Mouse (Mus musculus) midbrain, embryonic 13.5 days (tissue): ENCODE results near the gene Mgrn1. TPM values are rescaled to one million over a fixed set of nuclear protein-coding genes. Genes with fewer than 3 reads are reported as not detected.

Experiments
- ATAC-seq: fragments of 200-750 bp; cut with Nextera tagmentation; 2 replicates; pipeline ENCODE4 v1.8.0; 2017; ENCODE audit warnings: mild to moderate bottlenecking, moderate TSS enrichment, moderate library complexity
- H3K27ac ChIP-seq: fragments of 300-500 bp; sonication (generic); 2 replicates; pipeline ENCODE4 v1.5.1; 2015; ENCODE audit warnings: inconsistent platforms, mild to moderate bottlenecking, moderate library complexity
- H3K27me3 ChIP-seq: fragments of 300-500 bp; sonication (generic); 2 replicates; pipeline ENCODE4 v1.6.1; 2015; ENCODE audit warnings: mild to moderate bottlenecking, inconsistent platforms
- H3K36me3 ChIP-seq: fragments of 300-500 bp; sonication (generic); 2 replicates; pipeline ENCODE4 v1.6.1; 2015; ENCODE audit warnings: mild to moderate bottlenecking, inconsistent platforms
- H3K4me1 ChIP-seq: fragments of 300-500 bp; sonication (generic); replicated peaks from 2 replicates; pipeline ENCODE4 v1.6.1; 2015; ENCODE audit warnings: inconsistent platforms
- H3K4me2 ChIP-seq: fragments of 300-500 bp; sonication (generic); replicated peaks from 2 replicates; pipeline ENCODE4 v1.6.1; 2015; ENCODE audit warnings: moderate library complexity, mild to moderate bottlenecking, inconsistent platforms
- H3K4me3 ChIP-seq: fragments of 300-500 bp; sonication (generic); replicated peaks from 2 replicates; pipeline ENCODE4 v1.5.1; 2015; ENCODE audit warnings: mild to moderate bottlenecking, inconsistent platforms
- H3K9ac ChIP-seq: fragments of 300-500 bp; sonication (generic); replicated peaks from 2 replicates; pipeline ENCODE4 v1.6.1; 2015; ENCODE audit warnings: mild to moderate bottlenecking, inconsistent platforms
- H3K9me3 ChIP-seq: fragments of 300-500 bp; sonication (generic); 2 replicates; pipeline ENCODE4 v1.6.1; 2016; ENCODE audit warnings: mild to moderate bottlenecking, inconsistent platforms
- WGBS: fragments of 180-500 bp; shearing (Covaris S2); methylation state at CpG from one replicate; pipeline ENCODE4 v1.1.7; 2015; 5-methylcytosine and 5-hydroxymethylcytosine counted together
- polyA plus RNA-seq: library from polyadenylated mRNA; unstranded; fragments of >200 nt; fragmentation: Nextera tagmentation; extraction: Ambion mirVana; gene quantifications from 2 replicates; pipeline ENCODE4 v1.2.1, GENCODE M21; 2015

Mgrn1 gene
- polyA plus RNA-seq, 1 experiment from 2014 or later: 101 TPM

DNA sequence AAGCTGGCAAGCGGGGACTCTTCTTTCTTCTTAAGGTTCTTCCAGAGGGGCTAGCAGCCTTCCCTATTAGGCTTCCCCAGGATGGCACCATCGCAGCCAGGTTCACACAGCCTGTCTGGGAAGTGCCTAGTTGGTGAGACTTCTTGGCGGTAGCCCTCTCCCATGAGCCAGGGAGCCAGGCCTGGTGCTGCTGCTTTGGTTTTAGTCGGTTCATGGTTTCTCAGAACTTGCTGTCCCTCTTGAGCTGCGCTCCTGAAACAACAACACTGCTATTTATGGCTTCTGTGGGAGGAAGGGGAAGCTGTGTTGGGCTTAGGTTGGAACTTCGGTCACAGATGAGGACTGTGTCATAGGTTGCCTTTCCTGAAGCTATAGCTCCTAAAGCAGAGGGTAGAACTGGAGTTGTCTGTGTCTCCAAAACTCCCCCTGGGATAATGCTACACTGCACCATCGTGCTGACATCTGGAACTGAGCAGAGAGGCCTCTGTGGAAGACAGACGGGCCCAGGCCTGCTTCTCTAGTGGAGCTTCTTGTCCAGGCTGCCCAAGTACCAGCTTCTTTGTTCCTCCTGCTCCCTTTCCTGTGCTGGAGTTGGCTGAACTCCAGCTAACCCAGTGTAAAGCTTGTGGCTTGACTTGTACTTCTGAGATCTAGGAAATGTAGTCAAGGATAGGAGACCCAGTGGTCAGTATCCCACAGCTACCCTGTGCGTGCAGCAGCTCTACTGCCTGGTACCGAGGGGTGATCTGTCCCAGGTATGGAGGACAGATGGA is 50.1 kb downstream of the Mgrn1 start:
- H3K9ac ChIP-seq: no peak overlapping the region
- H3K36me3 ChIP-seq: peaks cover 76% of the 10 kb centered on the region
- 90% methylated on average over 10 of the region's 10 CpGs for WGBS
- peaks cover 19% of the 10 kb centered on the region for H3K4me1 ChIP-seq
- no peak for ATAC-seq
- H3K4me3 ChIP-seq: no peak overlapping the region
- H3K4me2 ChIP-seq: no peak overlapping the region
- H3K9me3 ChIP-seq: no peaks in the 10 kb centered on the region
- H3K27ac ChIP-seq: 0 out of 2 replicates have a peak overlapping the region, but pooled peaks have one; percentile 4
- H3K27me3 ChIP-seq: no peaks in the 10 kb centered on the region

DNA sequence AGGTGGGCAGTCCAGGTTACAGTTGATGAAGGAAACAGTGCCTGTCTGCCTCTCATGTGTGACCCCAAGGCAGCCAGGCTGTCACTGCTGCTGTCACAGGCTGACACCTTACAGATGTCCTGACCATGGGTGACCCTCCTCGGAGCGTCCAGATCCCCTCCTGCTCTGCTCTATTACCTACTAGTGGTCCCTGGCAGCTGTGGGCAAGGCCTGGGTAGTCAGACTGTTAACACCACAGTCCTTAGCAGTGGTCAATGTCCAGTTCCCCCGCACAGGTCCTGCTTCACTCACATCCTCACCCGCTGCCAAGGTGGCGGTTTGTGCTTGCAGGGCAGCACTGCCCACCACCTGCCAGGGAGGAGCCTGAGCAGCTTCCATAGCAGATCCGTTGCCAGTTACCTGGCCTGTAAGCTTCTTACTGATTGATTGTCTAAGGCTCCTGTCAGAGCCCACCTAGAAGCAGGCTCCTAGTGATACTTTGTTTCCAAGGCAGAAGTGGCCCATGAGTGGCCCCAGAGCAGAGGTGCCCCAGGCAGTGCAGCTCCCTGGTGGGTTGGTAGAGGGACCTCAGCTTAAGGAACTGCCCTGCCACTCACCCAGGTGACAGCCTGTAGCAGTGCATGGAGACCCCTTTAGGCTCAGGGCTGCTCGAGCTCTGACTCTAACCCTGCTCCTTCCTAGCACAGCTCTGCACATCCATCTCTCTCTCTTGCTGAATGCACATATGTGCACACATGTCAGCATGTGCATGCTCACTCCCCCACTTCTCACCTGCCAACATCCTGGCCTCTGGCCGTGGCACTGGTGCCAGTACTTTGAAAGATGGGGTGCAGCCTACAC is 51.5 kb downstream of the Mgrn1 start:
- Histone ChIP-seq H3K27ac (no peak overlapping the region), H3K4me2 (no peak overlapping the region), H3K36me3 (peaks cover 76% of the 10 kb centered on the region), H3K9ac (0 out of 2 replicates have a peak overlapping the region, but pooled peaks have one; percentile 19), H3K9me3 (no peaks in the 10 kb centered on the region), H3K4me3 (no peak overlapping the region), H3K4me1 (peaks cover 19% of the 10 kb centered on the region), H3K27me3 (no peaks in the 10 kb centered on the region)
- ATAC-seq: no peak
- 93% methylated on average over 8 of the region's 8 CpGs for WGBS

DNA sequence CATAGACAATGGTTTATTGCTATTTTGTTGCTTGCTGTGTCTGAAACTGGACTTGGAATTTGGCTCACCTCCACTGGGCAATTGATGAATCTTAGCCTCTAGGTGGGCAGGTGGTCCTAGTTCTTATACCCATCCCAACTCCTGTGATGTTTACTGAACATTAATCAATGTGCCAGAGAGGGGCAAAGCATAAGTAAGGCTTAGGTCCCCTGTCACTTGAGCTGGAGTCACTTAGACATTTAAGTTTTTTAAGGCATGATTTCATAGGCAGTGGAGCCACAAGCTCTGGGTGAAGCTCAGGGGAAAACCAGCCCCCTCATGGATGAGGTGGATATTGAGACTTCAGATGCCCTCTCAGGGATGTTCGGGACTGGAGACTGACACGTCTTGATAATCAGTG is 52.4 kb downstream of the Mgrn1 start, which contains the start of gene Nudt16l1:
Gene Nudt16l1, plus strand, starts transcription at position 301 of the 400 bp plus-strand sequence.
- WGBS: 2% methylated on average over 2 of the region's 2 CpGs
- Histone ChIP-seq H3K36me3 (peaks cover 76% of the 10 kb centered on the region), H3K4me2 (peak within 1 kb of the TSS; percentile 98), H3K4me3 (peak within 1 kb of the TSS; percentile 84), H3K9me3 (no peaks in the 10 kb centered on the region), H3K4me1 (peaks cover 19% of the 10 kb centered on the region), H3K27ac (peak within 1 kb of the TSS; percentile 88), H3K27me3 (no peaks in the 10 kb centered on the region), H3K9ac (peak within 1 kb of the TSS; percentile 96)
- peak; percentile 12; the same call in 1 of the 2 replicates for ATAC-seq

DNA sequence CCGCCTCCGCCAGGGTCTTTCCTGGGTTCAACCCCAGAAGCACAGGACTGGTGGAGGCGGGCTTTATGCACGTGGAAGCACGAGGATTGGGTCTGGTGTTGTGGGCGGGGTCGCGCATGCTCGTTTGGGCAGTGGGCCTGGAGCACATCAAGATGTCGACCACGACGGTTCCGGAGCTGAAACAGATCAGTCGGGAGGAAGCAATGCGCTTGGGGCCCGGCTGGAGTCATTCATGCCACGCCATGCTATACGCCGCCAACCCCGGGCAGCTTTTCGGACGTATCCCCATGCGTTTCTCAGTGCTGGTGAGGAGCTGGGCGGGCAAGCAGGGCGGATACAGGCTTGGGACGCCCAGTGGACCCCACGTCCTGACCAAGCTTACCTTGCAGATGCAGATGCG is 52.9 kb downstream of the Mgrn1 start:
- H3K4me1 ChIP-seq: peaks cover 19% of the 10 kb centered on the region
- under 1% methylated on average over 28 of the region's 28 CpGs for WGBS
- H3K27ac ChIP-seq: peak overlapping the region; percentile 88
- peak; percentile 97 for ATAC-seq
- peak overlapping the region; percentile 98 for H3K4me2 ChIP-seq
- H3K9ac ChIP-seq: peak overlapping the region; percentile 96
- H3K36me3 ChIP-seq: peaks cover 76% of the 10 kb centered on the region
- no peaks in the 10 kb centered on the region for H3K27me3 ChIP-seq
- no peaks in the 10 kb centered on the region for H3K9me3 ChIP-seq
- H3K4me3 ChIP-seq: peak overlapping the region; percentile 84

DNA sequence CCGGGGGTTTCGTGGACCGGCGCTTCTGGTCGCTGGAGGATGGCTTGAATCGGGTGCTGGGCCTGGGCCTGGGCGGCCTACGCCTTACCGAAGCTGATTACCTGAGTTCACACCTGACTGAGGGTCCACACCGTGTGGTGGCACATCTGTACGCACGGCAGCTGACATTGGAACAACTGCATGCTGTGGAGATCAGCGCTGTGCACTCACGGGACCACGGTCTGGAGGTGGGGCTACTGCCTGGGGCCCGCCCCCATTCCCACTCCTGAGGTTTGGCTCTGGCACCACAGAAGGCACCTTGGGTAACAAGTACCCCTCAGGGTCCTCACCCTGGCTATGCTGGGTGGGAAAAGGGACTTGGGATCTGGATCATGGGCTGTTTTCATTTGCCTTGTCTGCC is 53.4 kb downstream of the Mgrn1 start:
- ATAC-seq: peak; percentile 57
- Histone ChIP-seq H3K27ac (peak overlapping the region; percentile 88), H3K4me2 (peak overlapping the region; percentile 98), H3K4me1 (peaks cover 19% of the 10 kb centered on the region), H3K9ac (peak overlapping the region; percentile 96), H3K27me3 (no peaks in the 10 kb centered on the region), H3K4me3 (peak overlapping the region; percentile 84), H3K9me3 (no peaks in the 10 kb centered on the region), H3K36me3 (peaks cover 75% of the 10 kb centered on the region)
- 2% methylated on average over 16 of the region's 16 CpGs for WGBS

DNA sequence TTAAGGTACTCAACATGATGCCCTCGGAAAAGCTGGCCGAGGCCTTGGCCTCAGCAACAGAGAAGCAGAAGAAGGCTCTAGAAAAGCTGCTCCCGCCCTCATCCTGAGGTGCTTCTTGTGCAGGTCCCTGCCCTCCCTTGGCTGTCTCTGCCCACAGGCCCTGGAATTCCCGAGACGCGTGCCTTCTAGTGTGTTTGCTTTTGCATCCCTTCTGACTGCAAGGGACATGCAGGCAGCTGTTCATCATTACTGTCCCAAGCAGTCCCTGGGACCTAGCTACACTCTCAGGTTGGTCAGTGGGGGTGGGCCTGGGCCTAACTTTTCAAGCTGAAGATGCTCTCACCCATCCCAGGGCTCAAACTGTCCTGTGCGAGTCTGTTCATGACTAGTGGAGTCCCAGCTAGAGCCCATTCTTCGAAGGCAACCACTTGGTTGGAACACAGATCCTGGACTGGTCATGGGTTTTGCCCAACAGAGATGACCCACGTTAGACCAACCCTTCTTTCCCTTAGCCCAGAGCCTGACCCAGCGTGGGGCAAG is 54.3 kb downstream of the Mgrn1 start:
- peak overlapping the region; percentile 84 for H3K4me3 ChIP-seq
- H3K4me1 ChIP-seq: peaks cover 19% of the 10 kb centered on the region
- H3K4me2 ChIP-seq: peak overlapping the region; percentile 98
- WGBS: 93% methylated on average over 10 of the region's 10 CpGs
- ATAC-seq: no peak
- no peaks in the 10 kb centered on the region for H3K27me3 ChIP-seq
- H3K36me3 ChIP-seq: peaks cover 71% of the 10 kb centered on the region
- no peaks in the 10 kb centered on the region for H3K9me3 ChIP-seq
- H3K27ac ChIP-seq: no peak overlapping the region
- peak overlapping the region; percentile 96; the same call in 1 of the 2 replicates for H3K9ac ChIP-seq

DNA sequence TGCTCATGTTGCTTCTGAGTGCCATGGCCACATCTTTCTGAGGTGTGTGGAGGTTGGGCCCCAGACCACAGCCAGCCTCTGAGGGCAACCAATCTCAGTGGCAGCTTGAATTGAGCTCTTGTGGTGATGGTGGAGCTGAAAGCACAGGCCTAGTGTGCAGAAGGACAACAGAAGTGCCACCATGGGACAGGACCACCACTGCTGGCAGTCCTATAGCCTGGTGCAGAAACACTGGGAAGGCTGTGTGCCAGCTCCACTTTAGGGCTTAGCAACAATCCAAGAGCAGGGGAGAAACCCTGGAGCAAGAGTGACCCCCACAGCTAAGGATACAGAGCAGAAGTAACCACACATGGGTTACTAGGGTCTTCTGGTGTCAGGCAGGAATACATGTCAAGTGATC is 55.0 kb downstream of the Mgrn1 start:
- H3K9ac ChIP-seq: no peak overlapping the region
- no peak overlapping the region for H3K4me2 ChIP-seq
- no peaks in the 10 kb centered on the region for H3K9me3 ChIP-seq
- H3K4me3 ChIP-seq: no peak overlapping the region
- H3K27me3 ChIP-seq: no peaks in the 10 kb centered on the region
- ATAC-seq: no peak
- peaks cover 19% of the 10 kb centered on the region for H3K4me1 ChIP-seq
- H3K36me3 ChIP-seq: peaks cover 69% of the 10 kb centered on the region
- no peak overlapping the region for H3K27ac ChIP-seq

DNA sequence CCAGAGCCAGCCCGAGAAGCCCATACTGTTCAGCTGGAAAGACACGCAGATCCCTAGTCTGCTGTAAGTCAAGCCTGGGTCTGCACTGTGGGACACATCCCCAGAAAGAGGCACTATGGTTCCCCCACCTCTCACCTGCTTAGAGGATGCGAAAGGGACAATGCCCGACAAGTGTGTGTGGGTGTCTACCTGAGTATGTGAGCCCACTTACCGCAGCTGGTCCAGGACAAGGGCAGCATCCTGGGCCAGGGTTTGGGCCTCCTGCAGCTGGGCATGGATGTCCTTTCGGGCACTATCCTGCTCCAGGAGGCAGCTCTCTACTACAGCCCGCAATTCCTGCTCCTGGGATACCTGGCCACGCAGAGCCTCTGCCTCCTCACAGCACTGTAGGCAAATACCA is 56.8 kb downstream of the Mgrn1 start:
- Histone ChIP-seq H3K27me3 (no peaks in the 10 kb centered on the region), H3K27ac (no peak overlapping the region), H3K36me3 (peaks cover 70% of the 10 kb centered on the region), H3K9ac (no peak overlapping the region), H3K9me3 (no peaks in the 10 kb centered on the region), H3K4me1 (peaks cover 19% of the 10 kb centered on the region), H3K4me2 (no peak overlapping the region), H3K4me3 (no peak overlapping the region)
- 90% methylated on average over 8 of the region's 8 CpGs for WGBS
- no peak for ATAC-seq

DNA sequence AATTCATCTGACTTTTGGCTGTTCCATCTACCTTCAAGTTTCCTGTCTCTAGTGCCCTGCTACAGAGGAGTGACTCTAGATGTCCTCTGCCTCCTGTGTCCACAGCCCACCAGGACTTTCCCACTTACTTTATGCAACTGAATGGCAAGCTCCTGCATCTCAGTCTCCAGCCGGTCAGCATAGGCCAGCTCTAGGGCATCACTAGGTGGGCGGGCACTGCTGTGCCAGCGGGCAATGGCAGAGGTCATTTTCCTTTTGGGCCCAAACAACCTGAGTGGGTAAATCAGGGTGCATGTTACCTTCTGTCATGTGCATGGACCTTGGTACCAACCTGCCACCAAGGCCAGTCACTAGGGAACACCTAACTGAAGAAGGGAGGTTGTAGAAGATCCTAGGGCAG is 57.4 kb downstream of the Mgrn1 start:
- Histone ChIP-seq H3K9ac (no peak overlapping the region), H3K4me3 (no peak overlapping the region), H3K4me1 (peaks cover 17% of the 10 kb centered on the region), H3K9me3 (no peaks in the 10 kb centered on the region), H3K36me3 (peaks cover 75% of the 10 kb centered on the region), H3K27me3 (no peaks in the 10 kb centered on the region), H3K27ac (no peak overlapping the region), H3K4me2 (no peak overlapping the region)
- 95% methylated on average over 3 of the region's 3 CpGs for WGBS
- no peak for ATAC-seq

DNA sequence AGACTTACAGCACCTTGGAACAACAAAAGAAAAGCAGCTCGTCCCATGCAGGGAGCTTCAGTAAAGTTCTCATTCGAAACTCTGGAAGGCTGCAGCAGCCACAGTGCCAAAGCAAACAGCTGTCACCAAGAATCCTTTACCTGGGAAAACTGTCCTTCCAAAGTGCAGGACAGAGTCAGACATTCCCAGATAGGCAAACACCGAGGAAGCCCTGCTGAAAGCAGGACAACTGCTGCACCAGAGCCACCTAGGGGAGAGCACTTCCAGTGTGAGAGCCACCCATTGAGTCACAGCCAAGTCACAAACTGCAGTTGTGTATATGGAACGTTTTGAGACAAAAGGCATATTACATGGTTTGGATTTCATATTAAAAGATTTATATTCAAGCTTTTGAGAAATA is 59.4 kb downstream of the Mgrn1 start:
- no peak overlapping the region for H3K27ac ChIP-seq
- peaks cover 3% of the 10 kb centered on the region for H3K4me1 ChIP-seq
- no peak overlapping the region for H3K4me3 ChIP-seq
- no peaks in the 10 kb centered on the region for H3K27me3 ChIP-seq
- ATAC-seq: no peak
- peaks cover 84% of the 10 kb centered on the region for H3K36me3 ChIP-seq
- no peak overlapping the region for H3K9ac ChIP-seq
- WGBS: 81% methylated on average over 4 of the region's 4 CpGs
- H3K4me2 ChIP-seq: no peak overlapping the region
- no peaks in the 10 kb centered on the region for H3K9me3 ChIP-seq

DNA sequence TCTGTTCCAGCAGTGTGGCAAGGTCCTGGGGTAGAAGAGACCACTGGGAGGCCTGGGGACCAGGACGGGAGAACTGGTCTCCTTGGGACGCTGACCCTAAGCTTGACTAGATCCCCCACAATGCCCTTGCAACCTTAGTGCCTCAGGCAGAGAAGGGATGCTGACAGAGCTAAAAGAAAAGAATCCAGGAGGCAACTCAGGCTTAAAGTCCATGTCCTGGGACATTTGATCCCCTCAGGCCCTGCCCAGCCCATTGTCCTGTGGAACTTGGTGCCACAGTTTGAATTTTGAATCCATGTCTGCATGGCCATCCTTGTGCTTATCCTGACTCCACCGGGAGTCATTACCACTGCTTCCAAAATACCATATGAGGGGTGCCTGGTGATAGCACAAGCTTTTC is 60.1 kb downstream of the Mgrn1 start:
- Histone ChIP-seq H3K4me2 (no peak overlapping the region), H3K9ac (no peak overlapping the region), H3K27me3 (no peaks in the 10 kb centered on the region), H3K4me1 (no peaks in the 10 kb centered on the region), H3K27ac (no peak overlapping the region), H3K9me3 (no peaks in the 10 kb centered on the region), H3K36me3 (peaks cover 84% of the 10 kb centered on the region), H3K4me3 (no peak overlapping the region)
- WGBS: 94% methylated on average over 3 of the region's 3 CpGs
- no peak for ATAC-seq

DNA sequence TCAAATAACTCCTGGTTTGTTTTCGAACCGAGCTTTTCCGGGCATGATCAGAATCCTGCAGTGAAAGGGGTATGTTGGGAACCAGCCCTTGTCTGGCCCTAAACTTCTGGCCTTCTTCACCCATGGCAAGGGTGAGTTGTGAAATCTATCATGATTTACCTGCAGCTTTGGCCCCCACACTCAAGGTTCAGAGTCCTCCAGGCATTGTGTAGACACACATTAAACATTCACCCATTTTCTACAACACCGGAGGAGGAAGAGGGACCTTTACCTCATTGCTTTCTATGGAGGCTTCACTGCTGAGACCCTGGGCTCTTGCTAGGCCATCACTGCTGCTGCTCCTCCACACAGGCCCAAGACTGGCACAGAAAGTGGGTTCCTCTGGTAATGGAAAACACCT is 61.3 kb downstream of the Mgrn1 start:
- 81% methylated on average over 4 of the region's 4 CpGs for WGBS
- Histone ChIP-seq H3K4me2 (no peak overlapping the region), H3K9me3 (no peaks in the 10 kb centered on the region), H3K9ac (no peak overlapping the region), H3K27me3 (no peaks in the 10 kb centered on the region), H3K36me3 (peaks cover 83% of the 10 kb centered on the region), H3K27ac (no peak overlapping the region), H3K4me3 (no peak overlapping the region), H3K4me1 (no peaks in the 10 kb centered on the region)
- no peak for ATAC-seq
